Mouse (Mus musculus) layer of hippocampus, postnatal 25 days (tissue): Measurements from ENCODE around the gene Msantd1. TPM values are rescaled to one million over a fixed set of nuclear protein-coding genes. Genes with fewer than 3 reads are reported as not detected.
"Not testable (repeated sequence)": the region's sequence is repeated elsewhere in the genome, so short reads cannot be mapped to it uniquely, and the experiment has no call there.

ENCODE experiments used
- DNase-seq, 2 experiments: peaks; one replicate each; pipeline ENCODE4 v3.0.0; 2022; ENCODE audit warnings: mixed read lengths in 2 of 2, low spot score in 1 of 2; ENCODE audit errors: extremely low spot score in 1 of 2
- total RNA-seq, 2 experiments: library from RNA; stranded (reverse); gene quantifications; 2 replicates each; pipeline ENCODE4 v1.2.3; 2021

Gene Msantd1
- total RNA-seq, result 1 to 10 TPM; 7.0 to 7.4 TPM

GRCm38 (mm10) chr5:34907910-34908725 lies at the start of gene Msantd1:
Msantd1 (plus strand) TSS chr5:34908012.
- DNase-seq, result no peak

- no peak for DNase-seq
These were observed 42.4 kb upstream of the Msantd1 start for GRCm38 (mm10) chr5:34865367-34865766.

- DNase-seq, result not testable (repeated sequence)
These were observed 27.5 kb upstream of the Msantd1 start for GRCm38 (mm10) chr5:34880307-34880706.

GRCm38 (mm10) chr5:34881023-34881422 lies 26.8 kb upstream of the Msantd1 start:
- no peak for DNase-seq

- no peak for DNase-seq
These were observed 22.6 kb upstream of the Msantd1 start for GRCm38 (mm10) chr5:34885250-34885649.

GRCm38 (mm10) chr5:34889252-34889651 lies 18.6 kb upstream of the Msantd1 start:
- no peak for DNase-seq

GRCm38 (mm10) chr5:34896697-34897453 lies 10.9 kb upstream of the Msantd1 start:
- DNase-seq, result no peak

GRCm38 (mm10) chr5:34899787-34900469 lies 7.9 kb upstream of the Msantd1 start:
- DNase-seq, result no peak

GRCm38 (mm10) chr5:34902371-34902770 lies 5.4 kb upstream of the Msantd1 start:
- no peak for DNase-seq

GRCm38 (mm10) chr5:34902811-34903385 lies 4.9 kb upstream of the Msantd1 start:
- peak in 1 of 2 experiments; percentile 55 for DNase-seq

GRCm38 (mm10) chr5:34904412-34904811 lies 3.4 kb upstream of the Msantd1 start:
- no peak for DNase-seq

- no peak for DNase-seq
These were observed 582 bp upstream of the Msantd1 start for GRCm38 (mm10) chr5:34907230-34907629.

- DNase-seq, result no peak
These were observed 1.2 kb downstream of the Msantd1 start for GRCm38 (mm10) chr5:34908726-34909633.

- no peak for DNase-seq
These were observed 2.1 kb downstream of the Msantd1 start for GRCm38 (mm10) chr5:34909634-34910503.

GRCm38 (mm10) chr5:34910504-34910815 lies 2.6 kb downstream of the Msantd1 start:
- DNase-seq, result no peak

GRCm38 (mm10) chr5:34915801-34916200 lies 8.0 kb downstream of the Msantd1 start:
- DNase-seq, result peak; percentile 58 to 86

GRCm38 (mm10) chr5:34917234-34917655 lies 9.4 kb downstream of the Msantd1 start:
- no peak for DNase-seq

GRCm38 (mm10) chr5:34918785-34919184 lies 11.0 kb downstream of the Msantd1 start:
- no peak for DNase-seq

- DNase-seq, result no peak
These were observed 14.7 kb downstream of the Msantd1 start for GRCm38 (mm10) chr5:34922531-34922930.
